Mouse (Mus musculus): ENCODE results near the gene Slc29a3. TPM values are rescaled to one million over a fixed set of nuclear protein-coding genes. Genes with fewer than 3 reads are reported as not detected.

The Slc29a3 gene
- polyA plus RNA-seq, 1 experiment from 2014 or later = 4.4 TPM

GRCm38 (mm10) chr10:60678926-60679325 is 73.7 kb downstream of the Slc29a3 start:
- no peak overlapping the region for H3K4me2 ChIP-seq (ENCODE audit: low read depth, low read length)
- H3K9me3 ChIP-seq (replicated peaks; ENCODE audit: control insufficient read depth, low read length) = no peaks in the 10 kb centered on the region
- no peak overlapping the region for H3K9ac ChIP-seq (ENCODE audit: low read depth, low read length)
- 0 out of 2 replicates have a peak, but pooled peaks cover 2% of the 10 kb centered on the region for H3K27me3 ChIP-seq (ENCODE audit: control insufficient read depth, insufficient read depth, low read depth, low read length)
- H3K4me3 ChIP-seq (ENCODE audit: low read depth, low read length) = no peak overlapping the region
- H3K36me3 ChIP-seq (ENCODE audit: control insufficient read depth, insufficient read depth) = no peaks in the 10 kb centered on the region
- no peaks in the 10 kb centered on the region for H3K4me1 ChIP-seq (ENCODE audit: control insufficient read depth, low read depth, low read length)
- 62% methylated on average over 3 of the region's 3 CpGs for WGBS (ENCODE audit: insufficient replicate concordance)
- H3K27ac ChIP-seq (ENCODE audit: low read length) = no peak overlapping the region
- ATAC-seq (ENCODE audit: low read depth) = no peak

GRCm38 (mm10) chr10:60677319-60677718 is 75.3 kb downstream of the Slc29a3 start:
- 45% methylated on average over 4 of the region's 4 CpGs for WGBS (ENCODE audit: insufficient replicate concordance)
- no peak for ATAC-seq (ENCODE audit: low read depth)

GRCm38 (mm10) chr10:60670166-60670565 is 82.4 kb downstream of the Slc29a3 start:
- no peak overlapping the region for H3K4me3 ChIP-seq (ENCODE audit: low read depth, low read length)
- H3K27me3 ChIP-seq (ENCODE audit: control insufficient read depth, insufficient read depth, low read depth, low read length) = no peaks in the 10 kb centered on the region
- no peaks in the 10 kb centered on the region for H3K9me3 ChIP-seq (replicated peaks; ENCODE audit: control insufficient read depth, low read length)
- no peaks in the 10 kb centered on the region for H3K36me3 ChIP-seq (ENCODE audit: control insufficient read depth, insufficient read depth)
- 34% methylated on average over 8 of the region's 8 CpGs for WGBS (ENCODE audit: insufficient replicate concordance)
- no peak overlapping the region for H3K4me2 ChIP-seq (ENCODE audit: low read depth, low read length)
- H3K4me1 ChIP-seq (ENCODE audit: control insufficient read depth, low read depth, low read length) = no peaks in the 10 kb centered on the region
- no peak overlapping the region for H3K9ac ChIP-seq (ENCODE audit: low read depth, low read length)
- no peak overlapping the region for H3K27ac ChIP-seq (ENCODE audit: low read length)
- no peak for ATAC-seq (ENCODE audit: low read depth)

More at GRCm38 (mm10) chr10:60677319-60677718, 75.3 kb downstream of the Slc29a3 start:
- H3K36me3 ChIP-seq (ENCODE audit: control insufficient read depth, insufficient read depth) = no peaks in the 10 kb centered on the region
- H3K27me3 ChIP-seq (ENCODE audit: control insufficient read depth, insufficient read depth, low read depth, low read length) = no peaks in the 10 kb centered on the region
- no peak overlapping the region for H3K27ac ChIP-seq (ENCODE audit: low read length)
- H3K4me1 ChIP-seq (ENCODE audit: control insufficient read depth, low read depth, low read length) = no peaks in the 10 kb centered on the region
- H3K9ac ChIP-seq (ENCODE audit: low read depth, low read length) = no peak overlapping the region
- no peaks in the 10 kb centered on the region for H3K9me3 ChIP-seq (replicated peaks; ENCODE audit: control insufficient read depth, low read length)
- H3K4me3 ChIP-seq (ENCODE audit: low read depth, low read length) = no peak overlapping the region
- H3K4me2 ChIP-seq (ENCODE audit: low read depth, low read length) = no peak overlapping the region

- no peaks in the 10 kb centered on the region for H3K9me3 ChIP-seq (replicated peaks; ENCODE audit: control insufficient read depth, low read length)
- no peaks in the 10 kb centered on the region for H3K36me3 ChIP-seq (ENCODE audit: control insufficient read depth, insufficient read depth)
- no peak overlapping the region for H3K27ac ChIP-seq (ENCODE audit: low read length)
- no peak overlapping the region for H3K9ac ChIP-seq (ENCODE audit: low read depth, low read length)
- ATAC-seq (ENCODE audit: low read depth) = no peak
- no peak overlapping the region for H3K4me2 ChIP-seq (ENCODE audit: low read depth, low read length)
- 72% methylated on average over 3 of the region's 3 CpGs for WGBS (ENCODE audit: insufficient replicate concordance)
- H3K4me1 ChIP-seq (ENCODE audit: control insufficient read depth, low read depth, low read length) = no peaks in the 10 kb centered on the region
- H3K4me3 ChIP-seq (ENCODE audit: low read depth, low read length) = no peak overlapping the region
- no peaks in the 10 kb centered on the region for H3K27me3 ChIP-seq (ENCODE audit: control insufficient read depth, insufficient read depth, low read depth, low read length)
These were observed 84.0 kb downstream of the Slc29a3 start for GRCm38 (mm10) chr10:60668591-60668990.

Other genes starting within 250 kb of the Slc29a3 start
- gene Cdh23, start 56.3 kb downstream of the Slc29a3 start, polyA plus RNA-seq (2015; fragmentation: Nextera tagmentation; extraction: Ambion mirVana) = 0.27 and 0.65 TPM in 2 replicates
- 0.27 and 0.29 TPM in 2 replicates for gene Unc5b, start 78.8 kb upstream of the Slc29a3 start, polyA plus RNA-seq (2015; fragmentation: Nextera tagmentation; extraction: Ambion mirVana)